Mouse (Mus musculus) heart, embryonic 14.5 days (tissue): Measurements from ENCODE around the gene Glod4. TPM values are rescaled to one million over a fixed set of nuclear protein-coding genes. Genes with fewer than 3 reads are reported as not detected.
A peak's percentile ranks its signal among the peaks of the same experiment; 100 is the strongest.

Source experiments
- ATAC-seq: fragments of 200-750 bp; cut with Nextera tagmentation; 2 replicates; pipeline ENCODE4 v1.8.0; 2017; ENCODE audit warnings: low read depth, moderate TSS enrichment; ENCODE audit not compliant: insufficient number of reproducible peaks, insufficient read depth, low FRiP score
- H3K27ac ChIP-seq, 2 experiments: fragments of 200-500 bp in 1 of 2; fragments of 300-500 bp in 1 of 2; sonication (generic) in 1 of 2; replicated peaks in 1 of 2; 2 replicates each; pipeline ENCODE4 v1.5.1; 2012 to 2014; ENCODE audit warnings: low read depth in 2 of 2, low read length in 2 of 2, control low read depth in 1 of 2, mild to moderate bottlenecking in 1 of 2, mixed read lengths in 1 of 2; ENCODE audit not compliant: control insufficient read depth in 1 of 2, insufficient read depth in 1 of 2
- H3K27me3 ChIP-seq: fragments of 300-500 bp; sonication (generic); 2 replicates; pipeline ENCODE4 v1.6.1; 2014; ENCODE audit warnings: mild to moderate bottlenecking, low read length, control low read depth; ENCODE audit not compliant: control insufficient read depth, insufficient read depth
- H3K36me3 ChIP-seq: fragments of 300-500 bp; sonication (generic); 2 replicates; pipeline ENCODE4 v1.6.1; 2014; ENCODE audit warnings: mild to moderate bottlenecking, control low read depth, low read length, mixed read lengths; ENCODE audit not compliant: control insufficient read depth, insufficient read depth
- H3K4me1 ChIP-seq, 2 experiments: fragments of 200-500 bp in 1 of 2; fragments of 300-500 bp in 1 of 2; sonication (generic) in 1 of 2; 2 replicates each; pipeline ENCODE4 v1.6.1; 2012 to 2014; ENCODE audit warnings: low read length in 2 of 2, control low read depth in 1 of 2, mixed read lengths in 1 of 2; ENCODE audit not compliant: control insufficient read depth in 2 of 2, insufficient read depth in 2 of 2
- H3K4me2 ChIP-seq: fragments of 300-500 bp; sonication (generic); 2 replicates; pipeline ENCODE4 v1.6.1; 2014; ENCODE audit warnings: mild to moderate bottlenecking, low read length
- H3K4me3 ChIP-seq, 2 experiments: fragments of 200-500 bp in 1 of 2; fragments of 300-500 bp in 1 of 2; sonication (generic) in 1 of 2; 2 replicates each; pipeline ENCODE4 v1.5.1; 2012 to 2014; ENCODE audit warnings: low read length in 2 of 2, mild to moderate bottlenecking in 2 of 2, control low read depth in 1 of 2, low read depth in 1 of 2, moderate library complexity in 1 of 2; ENCODE audit not compliant: control insufficient read depth in 1 of 2, insufficient read depth in 1 of 2
- H3K9ac ChIP-seq: fragments of 300-500 bp; sonication (generic); 2 replicates; pipeline ENCODE4 v1.6.1; 2014; ENCODE audit warnings: mild to moderate bottlenecking, low read length
- H3K9me3 ChIP-seq: fragments of 300-500 bp; sonication (generic); 2 replicates; pipeline ENCODE4 v1.6.1; 2016; ENCODE audit warnings: low read length, control low read depth; ENCODE audit not compliant: control insufficient read depth
- WGBS: fragments of 180-500 bp; shearing (Covaris S2); extraction: QIAGEN DNeasy Blood & Tissue Kit; methylation state at CpG from one replicate; pipeline ENCODE4 v1.1.7; 2014; 5-methylcytosine and 5-hydroxymethylcytosine counted together
- polyA plus RNA-seq: library from polyadenylated mRNA; unstranded; fragments of >200 nt; fragmentation: Nextera tagmentation; extraction: Ambion mirVana; gene quantifications from 2 replicates; pipeline ENCODE4 v1.2.1, GENCODE M21; 2014

Gene Glod4
- polyA plus RNA-seq, 1 experiment from 2014 or later, result 138 TPM

- peaks cover 49% of the 10 kb centered on the region for H3K36me3 ChIP-seq
- no peak for ATAC-seq
These were observed 107.7 kb downstream of the Glod4 start for GRCm38 (mm10) chr11:76135641-76136437.

GRCm38 (mm10) chr11:76130859-76131258 is 112.7 kb downstream of the Glod4 start:
- Histone ChIP-seq H3K4me3 (no peak overlapping the region), H3K36me3 (peaks cover 38% of the 10 kb centered on the region), H3K27me3 (no peaks in the 10 kb centered on the region), H3K4me1 (peaks cover 4 to 24% of the 10 kb centered on the region in 2 experiments), H3K9ac (no peak overlapping the region), H3K4me2 (no peak overlapping the region), H3K9me3 (no peaks in the 10 kb centered on the region), H3K27ac (no peak overlapping the region)
- no peak for ATAC-seq
- 56% methylated on average over 5 of the region's 5 CpGs for WGBS

More at GRCm38 (mm10) chr11:76135641-76136437, 107.7 kb downstream of the Glod4 start:
- 84% methylated on average over 7 of the region's 7 CpGs for WGBS
- Histone ChIP-seq H3K27me3 (no peaks in the 10 kb centered on the region), H3K4me1 (peaks cover 0 to 7% of the 10 kb centered on the region in 2 experiments; a peak in 1 of 4 replicates), H3K9ac (no peak overlapping the region), H3K4me3 (no peak overlapping the region), H3K9me3 (no peaks in the 10 kb centered on the region), H3K27ac (no peak overlapping the region), H3K4me2 (no peak overlapping the region)

- H3K4me3 ChIP-seq, result peak overlapping the region in 1 of 2 experiments; percentile 2; a peak in 1 of 4 replicates
- H3K9me3 ChIP-seq, result no peaks in the 10 kb centered on the region
- no peak overlapping the region for H3K9ac ChIP-seq
- no peaks in the 10 kb centered on the region for H3K27me3 ChIP-seq
- H3K27ac ChIP-seq, result peak overlapping the region; percentile 89
- peak; percentile 59 for ATAC-seq
- H3K36me3 ChIP-seq, result 0 out of 2 replicates have a peak, but pooled peaks cover 15% of the 10 kb centered on the region
- peak overlapping the region; percentile 45 for H3K4me2 ChIP-seq
- peaks cover 17 to 46% of the 10 kb centered on the region in 2 experiments for H3K4me1 ChIP-seq
- 6% methylated on average over 8 of the region's 8 CpGs for WGBS
These were observed 118.1 kb downstream of the Glod4 start for GRCm38 (mm10) chr11:76125386-76125785.

- Histone ChIP-seq H3K36me3 (0 out of 2 replicates have a peak, but pooled peaks cover 20% of the 10 kb centered on the region), H3K9ac (no peak overlapping the region), H3K4me2 (no peak overlapping the region), H3K27me3 (no peaks in the 10 kb centered on the region), H3K27ac (no peak overlapping the region), H3K9me3 (no peaks in the 10 kb centered on the region), H3K4me1 (peaks cover 17 to 45% of the 10 kb centered on the region in 2 experiments), H3K4me3 (no peak overlapping the region)
- WGBS, result 94% methylated on average over 1 of the region's 1 CpGs
- ATAC-seq, result no peak
These were observed 120.0 kb downstream of the Glod4 start for GRCm38 (mm10) chr11:76123517-76123916.

GRCm38 (mm10) chr11:76122571-76122970 is 121.0 kb downstream of the Glod4 start:
- H3K4me1 ChIP-seq, result peaks cover 17 to 45% of the 10 kb centered on the region in 2 experiments
- no peak overlapping the region for H3K4me2 ChIP-seq

GRCm38 (mm10) chr11:76121086-76121485 is 122.4 kb downstream of the Glod4 start:
- Histone ChIP-seq H3K36me3 (peaks cover 34% of the 10 kb centered on the region), H3K4me1 (peaks cover 17 to 42% of the 10 kb centered on the region in 2 experiments), H3K4me3 (no peak overlapping the region), H3K27me3 (no peaks in the 10 kb centered on the region), H3K4me2 (no peak overlapping the region), H3K9me3 (no peaks in the 10 kb centered on the region), H3K27ac (no peak overlapping the region), H3K9ac (no peak overlapping the region)
- ATAC-seq, result no peak
- 78% methylated on average over 4 of the region's 4 CpGs for WGBS

More at GRCm38 (mm10) chr11:76122571-76122970, 121.0 kb downstream of the Glod4 start:
- no peak overlapping the region for H3K27ac ChIP-seq
- no peaks in the 10 kb centered on the region for H3K9me3 ChIP-seq
- 0 out of 2 replicates have a peak, but pooled peaks cover 23% of the 10 kb centered on the region for H3K36me3 ChIP-seq
- no peaks in the 10 kb centered on the region for H3K27me3 ChIP-seq
- no peak for ATAC-seq
- WGBS, result 79% methylated on average over 2 of the region's 2 CpGs
- H3K9ac ChIP-seq, result no peak overlapping the region
- no peak overlapping the region for H3K4me3 ChIP-seq

GRCm38 (mm10) chr11:76120407-76120901 is 123.1 kb downstream of the Glod4 start:
- ATAC-seq, result no peak
- H3K9ac ChIP-seq, result no peak overlapping the region
- WGBS, result 34% methylated on average over 10 of the region's 10 CpGs

More at GRCm38 (mm10) chr11:76120407-76120901, 123.1 kb downstream of the Glod4 start:
- Histone ChIP-seq H3K27me3 (no peaks in the 10 kb centered on the region), H3K4me2 (no peak overlapping the region), H3K36me3 (peaks cover 38% of the 10 kb centered on the region), H3K4me3 (no peak overlapping the region), H3K4me1 (peaks cover 12 to 35% of the 10 kb centered on the region in 2 experiments), H3K27ac (peak overlapping the region; percentile 19 to 31; a peak in 2 of 4 replicates), H3K9me3 (no peaks in the 10 kb centered on the region)
